Mouse (Mus musculus): ENCODE data around the gene Muc13.

The Muc13 gene

DNA sequence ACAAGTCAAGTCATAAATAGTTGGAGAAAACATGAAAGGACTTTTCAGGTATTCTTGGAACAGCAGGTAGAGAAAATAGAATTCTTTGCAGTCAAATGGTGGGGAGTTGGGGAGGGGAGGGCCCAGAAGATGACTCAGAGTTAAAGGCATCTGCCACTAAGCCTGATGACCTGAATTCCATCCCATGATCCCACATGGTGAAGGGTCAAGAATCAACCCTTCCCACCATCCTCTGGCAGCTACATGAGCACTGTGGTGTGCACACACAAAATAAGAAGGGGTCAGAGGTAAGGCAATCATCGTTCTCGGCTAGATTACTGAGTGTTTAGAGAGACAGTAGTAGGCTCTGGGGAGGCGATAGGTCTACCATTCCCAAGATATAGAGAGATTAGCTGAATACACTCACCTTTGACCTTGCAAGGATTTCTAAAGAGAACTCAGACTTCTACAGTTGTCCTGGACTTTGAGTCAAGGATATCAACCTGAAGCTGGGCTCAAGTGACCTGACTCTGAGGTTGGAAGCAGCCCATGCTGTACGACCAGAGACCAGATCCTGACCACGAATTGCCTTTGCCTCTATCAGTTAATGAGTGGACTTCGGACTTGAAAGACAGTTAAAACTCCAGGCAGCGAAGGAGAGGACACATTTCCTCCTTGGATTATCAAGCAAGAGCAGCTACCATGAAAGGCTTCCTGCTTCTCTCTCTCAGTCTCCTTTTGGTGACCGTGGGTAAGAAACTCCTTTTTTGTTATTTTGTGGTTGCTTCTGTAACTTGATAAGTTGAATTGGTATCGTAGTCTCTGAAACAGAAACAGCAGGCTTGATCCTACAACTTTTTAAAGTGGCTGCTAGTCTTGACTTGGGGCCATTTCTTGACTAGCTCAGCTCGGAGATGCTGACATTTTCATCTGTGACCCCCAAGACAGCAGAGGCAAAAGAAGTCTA, at the start of gene Muc13:
Gene Muc13, plus strand, starts transcription at position 192 of the 946 bp plus-strand sequence.
- ChIA-PET CTCF (no interaction called here), POLR2A (no interaction called here)

DNA sequence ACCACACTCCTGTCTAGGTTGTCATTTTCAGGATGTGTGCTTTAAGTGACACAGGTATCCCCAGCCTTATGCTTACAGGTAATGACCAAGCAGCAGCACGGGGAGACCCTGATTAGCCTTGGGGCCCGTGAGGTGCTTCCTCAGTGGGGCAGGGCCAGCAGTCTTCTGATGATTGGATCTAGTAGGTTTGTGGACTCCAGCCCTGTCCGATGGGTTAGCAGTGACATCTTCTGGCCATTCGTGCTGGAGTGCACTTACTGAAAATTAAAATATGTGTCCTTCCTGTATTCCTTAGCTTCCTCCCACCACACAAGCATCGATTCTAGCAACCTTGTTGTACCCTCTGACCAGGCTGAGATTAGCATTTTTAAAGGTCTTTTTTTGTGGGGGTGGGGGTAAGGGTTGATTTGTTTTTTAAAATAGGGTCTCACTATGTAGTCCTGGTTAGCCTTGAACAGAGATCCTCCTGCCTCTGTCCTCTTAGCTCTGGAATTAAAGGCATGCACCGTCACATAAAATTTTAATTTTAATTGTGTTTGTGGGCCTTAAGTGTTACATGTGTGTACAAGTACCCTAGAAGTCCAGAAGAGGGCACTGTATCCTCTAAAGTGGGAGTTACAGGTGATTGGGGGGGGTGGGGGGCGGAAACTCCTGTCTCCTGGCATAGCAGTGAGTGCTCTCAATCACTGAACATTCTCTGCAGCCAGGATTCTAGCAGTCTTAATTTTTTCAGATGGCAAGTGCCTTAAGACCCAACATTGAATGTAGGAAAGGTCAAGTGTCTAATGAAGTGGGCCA, 49.0 kb upstream of the Muc13 start:
- CTCF ChIA-PET, result interaction anchor here (0.5 to 2.8 kb wide), 33 partner anchors 9 to 930 kb away, joined by 3 to 11 read pairs (median 3); no protein-coding TSS in a partner anchor
- POLR2A ChIA-PET, result interaction anchor here in 3 of 4 experiments (0.6 to 2.2 kb wide), 11 partner anchors 16 to 361 kb away, joined by 3 to 6 read pairs (median 4); no protein-coding TSS in a partner anchor

- ChIA-PET CTCF (interaction anchor here (0.5 to 2.8 kb wide), 27 partner anchors 9 to 984 kb away, joined by 3 to 11 read pairs (median 3); no protein-coding TSS in a partner anchor), POLR2A (interaction anchor here in 3 of 4 experiments (0.6 to 2.2 kb wide), 9 partner anchors 15 to 361 kb away, joined by 3 to 5 read pairs (median 4); no protein-coding TSS in a partner anchor)
Observed at GRCm38 (mm10) chr16:33745457-33745856, 48.4 kb upstream of the Muc13 start.

DNA sequence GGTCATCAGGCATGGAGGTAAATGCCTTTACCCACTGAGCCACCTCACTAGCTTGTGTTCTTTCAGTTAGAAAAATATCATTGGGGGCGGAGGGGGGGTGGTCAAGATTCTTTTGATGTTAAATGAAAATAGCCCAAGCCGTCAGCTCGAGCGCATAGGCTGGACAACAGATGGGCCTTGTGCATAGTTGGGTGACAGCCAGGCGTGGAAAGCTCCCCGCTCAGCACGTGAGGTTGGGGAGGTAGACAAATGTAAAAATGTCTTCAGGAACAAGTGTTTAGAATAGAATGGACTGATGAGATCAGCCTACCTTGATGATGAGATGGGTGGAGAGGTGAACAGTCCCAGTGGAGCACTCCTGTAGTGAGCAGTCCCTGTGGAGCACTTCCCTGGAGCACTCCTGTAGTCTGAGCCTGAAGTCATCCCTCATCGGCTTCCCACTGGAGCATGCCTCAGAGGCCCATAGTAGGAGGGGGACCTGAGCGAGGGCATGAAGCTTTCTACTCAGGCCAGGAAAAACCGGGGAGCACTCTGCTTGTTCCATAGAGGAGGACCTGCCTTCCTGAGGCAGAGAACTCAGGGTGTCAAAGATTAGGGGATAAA, 47.7 kb upstream of the Muc13 start:
- ChIA-PET POLR2A (no interaction called here), CTCF (interaction anchor here in 3 of 4 experiments (0.6 to 2.8 kb wide), 15 partner anchors 10 to 985 kb away, joined by 3 to 11 read pairs (median 4); no protein-coding TSS in a partner anchor)

- POLR2A ChIA-PET, result no interaction called here
- CTCF ChIA-PET, result interaction anchor here in 1 of 4 experiments (0.6 kb wide), 1 partner anchor 27 kb away, joined by 3 read pairs; no protein-coding TSS in a partner anchor
Observed at GRCm38 (mm10) chr16:33747346-33747954, 46.4 kb upstream of the Muc13 start.

DNA sequence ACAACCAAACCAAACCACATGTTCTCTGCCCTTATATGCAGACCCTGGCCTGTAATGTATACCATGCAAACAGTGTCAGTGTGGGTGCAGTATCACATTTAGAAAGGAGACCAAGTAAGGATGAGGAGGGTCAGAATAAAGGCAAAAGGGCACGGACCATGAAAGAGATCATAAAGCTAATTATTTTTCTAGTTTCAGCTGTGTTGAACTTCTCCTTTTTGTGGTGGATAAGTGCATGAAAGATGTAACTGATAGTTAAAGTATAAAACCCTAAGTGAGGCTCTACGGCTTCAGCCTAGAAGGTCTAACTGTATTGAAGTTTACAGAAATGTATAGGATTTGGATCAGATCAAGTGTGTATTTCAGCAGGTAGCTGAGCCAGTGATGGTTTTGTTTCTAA, 45.8 kb upstream of the Muc13 start:
- ChIA-PET CTCF (no interaction called here), POLR2A (no interaction called here)

DNA sequence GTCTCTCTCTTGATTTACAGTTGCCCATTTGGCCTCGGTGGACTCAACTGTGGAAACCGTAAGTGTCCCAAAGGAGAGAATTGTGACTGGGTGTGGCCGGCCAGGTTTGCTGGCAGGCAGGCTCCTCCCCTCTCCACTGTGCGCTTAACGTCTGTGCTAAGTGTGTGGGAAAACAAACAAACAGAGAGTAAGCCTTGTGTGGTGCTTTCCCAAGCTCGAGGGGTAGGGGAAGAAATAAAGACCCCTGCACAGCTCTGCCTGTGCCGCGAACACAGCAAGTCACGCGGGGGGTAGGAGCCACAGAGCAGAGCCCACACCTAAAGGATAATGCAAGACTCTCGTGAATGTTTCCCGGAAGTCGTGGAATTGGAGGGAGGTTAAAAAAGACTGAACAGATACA, 42.7 kb upstream of the Muc13 start:
- POLR2A ChIA-PET, result interaction anchor here in 2 of 4 experiments (0.5 to 0.7 kb wide), 2 partner anchors 16 to 248 kb away, joined by 3 read pairs; no protein-coding TSS in a partner anchor
- CTCF ChIA-PET, result interaction anchor here in 1 of 4 experiments (0.5 to 0.6 kb wide), 2 partner anchors 63 to 772 kb away, joined by 3 to 6 read pairs; no protein-coding TSS in a partner anchor

GRCm38 (mm10) chr16:33751590-33751989, 42.2 kb upstream of the Muc13 start:
- POLR2A ChIA-PET, result interaction anchor here in 3 of 4 experiments (0.5 to 0.7 kb wide), 3 partner anchors 17 to 749 kb away, joined by 3 to 6 read pairs (median 3); no protein-coding TSS in a partner anchor

GRCm38 (mm10) chr16:33752904-33753578, 40.8 kb upstream of the Muc13 start:
- POLR2A ChIA-PET, result no interaction called here
- CTCF ChIA-PET, result interaction anchor here in 1 of 4 experiments (0.7 kb wide), 1 partner anchor 193 kb away, joined by 4 read pairs; no protein-coding TSS in a partner anchor

More at GRCm38 (mm10) chr16:33751590-33751989, 42.2 kb upstream of the Muc13 start:
- CTCF ChIA-PET, result interaction anchor here in 1 of 4 experiments (0.6 kb wide), 1 partner anchor 362 kb away, joined by 3 read pairs; no protein-coding TSS in a partner anchor

DNA sequence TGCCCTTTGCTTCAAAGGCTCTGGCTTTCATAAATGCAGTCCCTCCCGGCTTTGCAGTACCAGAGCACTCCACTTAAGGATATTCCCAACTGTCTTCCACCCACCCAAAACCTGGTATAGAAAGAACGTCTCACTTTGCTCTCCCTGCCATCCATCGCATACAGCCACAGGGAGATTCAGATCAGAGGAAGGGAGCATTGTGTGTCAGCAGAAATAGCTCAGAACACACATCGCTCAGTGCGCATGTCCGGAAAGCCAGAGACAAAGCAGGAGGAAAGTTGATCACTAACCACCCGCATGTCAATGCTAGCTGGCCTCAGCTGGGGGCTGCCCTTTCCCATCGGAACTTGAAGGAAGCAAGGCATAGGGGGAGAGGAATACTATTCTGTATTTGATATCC, 38.5 kb upstream of the Muc13 start:
- ChIA-PET CTCF (interaction anchor here (0.7 to 1.9 kb wide), 7 partner anchors 46 to 360 kb away, joined by 3 to 5 read pairs (median 4); no protein-coding TSS in a partner anchor), POLR2A (interaction anchor here in 1 of 4 experiments (1.0 to 1.7 kb wide), 3 partner anchors 9 to 223 kb away, joined by 3 to 4 read pairs (median 4); no protein-coding TSS in a partner anchor)

DNA sequence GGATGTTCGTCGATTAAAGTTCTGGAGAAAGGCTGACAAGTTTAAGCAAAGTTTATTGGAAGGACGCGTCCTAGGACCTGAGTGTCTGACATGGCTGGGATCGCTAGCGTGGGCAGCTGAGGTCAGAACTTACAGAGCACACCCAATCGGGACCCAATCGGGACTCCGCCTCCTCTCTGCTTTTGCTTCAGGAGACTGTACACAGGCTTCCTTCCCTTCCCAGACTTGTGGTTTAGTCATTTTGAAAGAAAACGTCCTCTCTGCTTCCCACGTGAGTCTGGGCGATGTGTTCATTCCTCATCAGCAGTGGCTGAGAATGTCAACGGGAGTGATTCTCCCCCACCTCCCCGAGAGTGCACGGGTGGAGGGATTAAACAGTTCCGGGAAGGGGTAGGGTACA, 37.9 kb upstream of the Muc13 start:
- ChIA-PET CTCF (interaction anchor here (0.5 to 1.9 kb wide), 7 partner anchors 54 to 944 kb away, joined by 4 to 5 read pairs (median 4); no protein-coding TSS in a partner anchor), POLR2A (interaction anchor here in 2 of 4 experiments (1.0 to 1.7 kb wide), 4 partner anchors 9 to 222 kb away, joined by 3 to 4 read pairs (median 4); no protein-coding TSS in a partner anchor)

- CTCF ChIA-PET, result interaction anchor here in 3 of 4 experiments (0.5 to 1.9 kb wide), 3 partner anchors 64 to 944 kb away, joined by 4 to 5 read pairs (median 4); no protein-coding TSS in a partner anchor
- POLR2A ChIA-PET, result interaction anchor here in 2 of 4 experiments (1.0 to 1.7 kb wide), 4 partner anchors 8 to 222 kb away, joined by 3 to 4 read pairs (median 4); no protein-coding TSS in a partner anchor
Observed at GRCm38 (mm10) chr16:33756396-33756795, 37.4 kb upstream of the Muc13 start.

GRCm38 (mm10) chr16:33759207-33759606, 34.6 kb upstream of the Muc13 start:
- CTCF ChIA-PET, result no interaction called here
- POLR2A ChIA-PET, result no interaction called here

DNA sequence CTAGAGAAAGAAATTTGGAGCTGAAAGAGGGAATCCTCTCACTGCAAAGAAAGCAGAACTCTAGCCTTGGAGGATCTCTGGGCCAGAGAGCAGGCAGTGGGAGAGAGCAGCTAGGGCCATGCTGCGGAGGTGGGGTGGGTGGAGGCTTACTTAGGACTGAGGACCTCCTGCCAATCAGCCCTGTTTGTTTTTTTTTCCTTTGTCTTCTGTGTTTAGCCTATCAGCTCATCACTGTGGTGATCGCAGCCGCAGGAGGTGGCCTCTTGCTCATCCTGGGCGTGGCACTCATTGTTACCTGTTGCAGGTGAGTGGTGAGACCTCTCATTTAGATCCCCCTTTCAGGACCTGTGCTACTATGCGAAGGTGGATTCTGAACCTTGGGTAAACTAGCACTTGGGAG, 33.3 kb upstream of the Muc13 start:
- CTCF ChIA-PET, result interaction anchor here in 1 of 4 experiments (0.6 to 0.7 kb wide), 2 partner anchors 190 to 615 kb away, joined by 3 to 4 read pairs; no protein-coding TSS in a partner anchor

DNA sequence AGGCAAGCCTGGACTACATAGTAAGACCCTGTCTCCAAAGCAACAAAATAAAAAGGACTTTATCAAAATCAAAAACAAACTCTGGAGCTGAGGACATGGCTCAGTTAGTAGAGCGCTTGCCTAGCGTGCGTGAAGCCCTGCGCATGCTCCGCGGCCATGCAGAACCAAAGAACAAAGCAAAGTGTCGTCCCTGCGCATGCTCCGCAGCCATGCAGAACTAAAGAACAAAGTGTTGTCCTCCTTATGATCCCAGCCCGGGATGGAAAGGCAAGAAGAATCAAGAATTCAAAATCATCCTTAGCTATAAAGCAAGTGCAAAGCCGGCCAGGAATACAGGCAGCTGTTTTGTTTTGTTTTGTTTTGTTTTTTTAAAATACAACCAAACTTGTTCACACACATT, 32.8 kb upstream of the Muc13 start:
- ChIA-PET CTCF (interaction anchor here in 1 of 4 experiments (0.7 kb wide), 1 partner anchor 190 kb away, joined by 3 read pairs; no protein-coding TSS in a partner anchor), POLR2A (interaction anchor here in 2 of 4 experiments (0.6 to 1.6 kb wide), 8 partner anchors 11 to 188 kb away, joined by 3 to 6 read pairs (median 4); no protein-coding TSS in a partner anchor)

More for the DNA sequence above, 33.3 kb upstream of the Muc13 start:
- POLR2A ChIA-PET, result interaction anchor here in 2 of 4 experiments (0.6 to 1.6 kb wide), 8 partner anchors 10 to 189 kb away, joined by 3 to 6 read pairs (median 4); no protein-coding TSS in a partner anchor

DNA sequence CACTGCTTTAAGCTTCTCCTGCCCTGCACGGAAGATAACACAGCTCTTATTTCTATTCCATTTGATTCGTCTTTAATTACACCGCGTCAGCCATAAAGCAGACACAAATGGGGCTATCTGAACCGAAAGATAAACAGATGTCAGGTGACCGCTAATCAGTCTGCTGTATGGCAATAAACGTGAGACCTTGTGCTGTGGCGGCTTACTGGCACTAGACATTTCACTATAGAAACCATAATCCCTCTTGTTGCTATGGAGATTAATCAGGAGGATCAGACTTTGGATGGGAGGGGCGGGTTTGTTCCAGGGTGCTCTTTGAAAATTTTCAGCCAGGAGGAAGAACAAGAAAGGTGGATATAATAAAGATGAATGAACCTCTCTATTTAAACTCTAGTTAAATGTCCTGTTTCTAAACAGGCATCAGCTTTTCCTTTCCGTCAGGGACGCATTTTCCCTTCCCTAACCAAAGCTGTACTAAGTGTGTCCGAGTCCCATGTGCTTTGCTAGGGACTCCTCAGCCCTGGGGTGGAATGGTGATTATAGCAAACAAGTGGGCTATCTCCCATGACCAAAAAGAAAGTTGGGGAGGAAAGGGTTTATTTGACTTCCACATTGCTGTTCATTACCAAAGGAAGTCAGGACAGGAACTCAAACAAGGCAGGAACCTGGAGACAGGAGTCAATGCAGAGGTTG, 29.2 kb upstream of the Muc13 start:
- CTCF ChIA-PET, result interaction anchor here in 2 of 4 experiments (0.7 kb wide), 3 partner anchors 170 to 279 kb away, joined by 3 to 8 read pairs (median 3); no protein-coding TSS in a partner anchor
- POLR2A ChIA-PET, result interaction anchor here in 3 of 4 experiments (0.6 to 1.2 kb wide), 4 partner anchors 9 to 312 kb away, joined by 3 to 4 read pairs (median 4); no protein-coding TSS in a partner anchor
